Mouse (Mus musculus): Measurements from ENCODE around the gene Psg19. TPM values are rescaled to one million over a fixed set of nuclear protein-coding genes. Genes with fewer than 3 reads are reported as not detected.
"Not testable (repeated sequence)": the region's sequence is repeated elsewhere in the genome, so short reads cannot be mapped to it uniquely, and the experiment has no call there.

The Psg19 gene
- polyA plus RNA-seq, 1 experiment: 0.08 TPM

- H3K4me1 ChIP-seq (ENCODE audit: control insufficient read depth, insufficient read depth, low read length): no peaks in the 10 kb centered on the region; the same call in 1 of the 2 replicates
- DNase-seq: no peak
- no peak overlapping the region for H3K27ac ChIP-seq (ENCODE audit: insufficient read depth, low read length)
- TF ChIP-seq CTCF (IDR thresholded peaks at IDR 0.05; ENCODE audit: borderline replicate concordance, insufficient read depth, low read depth, low read length) (no peak), POLR2A (IDR thresholded peaks at IDR 0.05; ENCODE audit: borderline replicate concordance, insufficient read depth, low read length) (no peak)
- 49% methylated on average over 26 of the region's 26 CpGs for WGBS
- H3K27me3 ChIP-seq (ENCODE audit: control insufficient read depth, insufficient read depth, low read length): no peaks in the 10 kb centered on the region
- no peak overlapping the region for H3K4me3 ChIP-seq (replicated peaks; ENCODE audit: insufficient read depth, low read depth, low read length)
Measured at GRCm38 (mm10) chr7:18827792-18828546, 29.6 kb upstream of the Psg19 start.

- no peaks in the 10 kb centered on the region for H3K4me1 ChIP-seq (ENCODE audit: control insufficient read depth, insufficient read depth, low read length)
- H3K4me3 ChIP-seq (replicated peaks; ENCODE audit: insufficient read depth, low read depth, low read length): no peak within 1 kb of the TSS
- no peak within 1 kb of the TSS for H3K27ac ChIP-seq (ENCODE audit: insufficient read depth, low read length)
- no peaks in the 10 kb centered on the region for H3K27me3 ChIP-seq (ENCODE audit: control insufficient read depth, insufficient read depth, low read length)
- 68% methylated on average over 3 of the region's 3 CpGs for WGBS
- TF ChIP-seq POLR2A (IDR thresholded peaks at IDR 0.05; ENCODE audit: borderline replicate concordance, insufficient read depth, low read length) (no peak), CTCF (IDR thresholded peaks at IDR 0.05; ENCODE audit: borderline replicate concordance, insufficient read depth, low read depth, low read length) (no peak)
- DNase-seq: no peak
Measured at GRCm38 (mm10) chr7:18821507-18821906, 23.2 kb upstream of the Psg19 start, which contains the start of gene Psg17. Gene Psg17, minus strand, starts transcription at chr7:18821607.

GRCm38 (mm10) chr7:18818301-18818700 is 20.0 kb upstream of the Psg19 start:
- H3K4me1 ChIP-seq (ENCODE audit: control insufficient read depth, insufficient read depth, low read length): no peaks in the 10 kb centered on the region
- no peak overlapping the region for H3K27ac ChIP-seq (ENCODE audit: insufficient read depth, low read length)
- no peak for TF ChIP-seq POLR2A (IDR thresholded peaks at IDR 0.05; ENCODE audit: borderline replicate concordance, insufficient read depth, low read length)
- TF ChIP-seq CTCF (IDR thresholded peaks at IDR 0.05; ENCODE audit: borderline replicate concordance, insufficient read depth, low read depth, low read length): no peak
- no peak overlapping the region for H3K4me3 ChIP-seq (replicated peaks; ENCODE audit: insufficient read depth, low read depth, low read length)
- DNase-seq: no peak
- no peaks in the 10 kb centered on the region for H3K27me3 ChIP-seq (ENCODE audit: control insufficient read depth, insufficient read depth, low read length)
- 78% methylated on average over 9 of the region's 9 CpGs for WGBS

GRCm38 (mm10) chr7:18803526-18803925 is 5.2 kb upstream of the Psg19 start:
- Histone ChIP-seq H3K4me1 (ENCODE audit: control insufficient read depth, insufficient read depth, low read length) (no peaks in the 10 kb centered on the region), H3K27ac (ENCODE audit: insufficient read depth, low read length) (no peak overlapping the region), H3K4me3 (replicated peaks; ENCODE audit: insufficient read depth, low read depth, low read length) (no peak overlapping the region), H3K27me3 (ENCODE audit: control insufficient read depth, insufficient read depth, low read length) (no peaks in the 10 kb centered on the region)
- TF ChIP-seq POLR2A (IDR thresholded peaks at IDR 0.05; ENCODE audit: borderline replicate concordance, insufficient read depth, low read length) (no peak), CTCF (IDR thresholded peaks at IDR 0.05; ENCODE audit: borderline replicate concordance, insufficient read depth, low read depth, low read length) (no peak)
- no peak for DNase-seq

GRCm38 (mm10) chr7:18799129-18799528 is 809 bp upstream of the Psg19 start:
- Histone ChIP-seq H3K27me3 (ENCODE audit: control insufficient read depth, insufficient read depth, low read length) (no peaks in the 10 kb centered on the region), H3K4me1 (ENCODE audit: control insufficient read depth, insufficient read depth, low read length) (no peaks in the 10 kb centered on the region), H3K4me3 (replicated peaks; ENCODE audit: insufficient read depth, low read depth, low read length) (no peak overlapping the region), H3K27ac (ENCODE audit: insufficient read depth, low read length) (no peak overlapping the region)
- DNase-seq: no peak
- TF ChIP-seq CTCF (IDR thresholded peaks at IDR 0.05; ENCODE audit: borderline replicate concordance, insufficient read depth, low read depth, low read length) (no peak), POLR2A (IDR thresholded peaks at IDR 0.05; ENCODE audit: borderline replicate concordance, insufficient read depth, low read length) (no peak)
- 41% methylated on average over 3 of the region's 3 CpGs for WGBS

GRCm38 (mm10) chr7:18790671-18791070 is 7.6 kb downstream of the Psg19 start:
- not testable (repeated sequence) for H3K4me1 ChIP-seq (ENCODE audit: control insufficient read depth, insufficient read depth, low read length); H3K4me3 ChIP-seq (replicated peaks; ENCODE audit: insufficient read depth, low read depth, low read length); H3K27me3 ChIP-seq (ENCODE audit: control insufficient read depth, insufficient read depth, low read length); DNase-seq; H3K27ac ChIP-seq (ENCODE audit: insufficient read depth, low read length)

- not testable (repeated sequence) for H3K4me3 ChIP-seq (replicated peaks; ENCODE audit: insufficient read depth, low read depth, low read length)
- 51% methylated on average over 2 of the region's 2 CpGs for WGBS
Measured at GRCm38 (mm10) chr7:18781301-18781700, 17.0 kb downstream of the Psg19 start.

GRCm38 (mm10) chr7:18779337-18779781 is 19.0 kb downstream of the Psg19 start:
- Histone ChIP-seq H3K4me3 (replicated peaks; ENCODE audit: insufficient read depth, low read depth, low read length) (no peak overlapping the region), H3K4me1 (ENCODE audit: control insufficient read depth, insufficient read depth, low read length) (no peaks in the 10 kb centered on the region), H3K27ac (ENCODE audit: insufficient read depth, low read length) (no peak overlapping the region), H3K27me3 (ENCODE audit: control insufficient read depth, insufficient read depth, low read length) (no peaks in the 10 kb centered on the region)
- no peak for DNase-seq
- no peak for TF ChIP-seq POLR2A (IDR thresholded peaks at IDR 0.05; ENCODE audit: borderline replicate concordance, insufficient read depth, low read length)
- no peak for TF ChIP-seq CTCF (IDR thresholded peaks at IDR 0.05; ENCODE audit: borderline replicate concordance, insufficient read depth, low read depth, low read length)

More at GRCm38 (mm10) chr7:18781301-18781700, 17.0 kb downstream of the Psg19 start:
- not testable (repeated sequence) for H3K4me1 ChIP-seq (ENCODE audit: control insufficient read depth, insufficient read depth, low read length); H3K27me3 ChIP-seq (ENCODE audit: control insufficient read depth, insufficient read depth, low read length); H3K27ac ChIP-seq (ENCODE audit: insufficient read depth, low read length); DNase-seq

- WGBS: 9% methylated on average over 1 of the region's 2 CpGs
- not testable (repeated sequence) for H3K4me1 ChIP-seq (ENCODE audit: control insufficient read depth, insufficient read depth, low read length); H3K27ac ChIP-seq (ENCODE audit: insufficient read depth, low read length); DNase-seq; H3K4me3 ChIP-seq (replicated peaks; ENCODE audit: insufficient read depth, low read depth, low read length); H3K27me3 ChIP-seq (ENCODE audit: control insufficient read depth, insufficient read depth, low read length)
Measured at GRCm38 (mm10) chr7:18762885-18763284, 35.4 kb downstream of the Psg19 start.

GRCm38 (mm10) chr7:18760152-18760551 is 38.2 kb downstream of the Psg19 start:
- not testable (repeated sequence) for H3K27ac ChIP-seq (ENCODE audit: insufficient read depth, low read length); H3K4me1 ChIP-seq (ENCODE audit: control insufficient read depth, insufficient read depth, low read length); H3K4me3 ChIP-seq (replicated peaks; ENCODE audit: insufficient read depth, low read depth, low read length); H3K27me3 ChIP-seq (ENCODE audit: control insufficient read depth, insufficient read depth, low read length); DNase-seq
- 91% methylated on average over 7 of the region's 7 CpGs for WGBS
